Mouse (Mus musculus) adrenal gland, postnatal 25 days (tissue): ENCODE results near the gene Dtx4. TPM values are rescaled to one million over a fixed set of nuclear protein-coding genes. Genes with fewer than 3 reads are reported as not detected.

Experiments used
- DNase-seq: peaks from one replicate; pipeline ENCODE4 v3.0.0; 2021; ENCODE audit warnings: mixed read lengths
- total RNA-seq: library from RNA; stranded (reverse); gene quantifications from 2 replicates; pipeline ENCODE4 v1.2.3, GENCODE M21; 2021

The Dtx4 gene
- total RNA-seq, 1 experiment from 2014 or later: 15.1 TPM

DNA sequence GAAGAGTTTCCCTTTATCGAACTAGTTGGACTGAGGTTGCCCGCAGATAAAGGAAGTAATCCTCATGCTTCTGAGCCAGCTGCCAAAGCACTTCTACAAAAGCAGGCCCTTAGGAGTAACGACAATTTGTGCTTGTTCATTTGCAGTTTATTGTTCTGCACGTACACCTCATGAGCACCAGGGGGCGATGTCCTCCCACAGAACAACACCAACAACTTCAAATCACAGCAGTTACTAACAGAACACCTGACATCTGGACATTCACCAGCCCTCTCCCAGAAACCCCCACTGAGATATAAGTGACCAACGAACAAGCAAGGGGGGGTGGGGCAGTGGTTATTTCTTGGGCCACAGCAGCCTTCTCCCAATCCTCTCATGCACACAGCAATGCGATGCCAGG, 35.0 kb downstream of the Dtx4 start:
- DNase-seq: peak; percentile 57

GRCm38 (mm10) chr19:12465530-12466144, 35.6 kb downstream of the Dtx4 start:
- DNase-seq: no peak

- no peak for DNase-seq
Measured at GRCm38 (mm10) chr19:12464674-12465073, 36.6 kb downstream of the Dtx4 start.

- DNase-seq: no peak
Measured at GRCm38 (mm10) chr19:12464127-12464526, 37.1 kb downstream of the Dtx4 start.

- DNase-seq: peak; percentile 25
Measured at GRCm38 (mm10) chr19:12463722-12464035, 37.6 kb downstream of the Dtx4 start.

- DNase-seq: no peak
Measured at GRCm38 (mm10) chr19:12462851-12463721, 38.2 kb downstream of the Dtx4 start.

DNA sequence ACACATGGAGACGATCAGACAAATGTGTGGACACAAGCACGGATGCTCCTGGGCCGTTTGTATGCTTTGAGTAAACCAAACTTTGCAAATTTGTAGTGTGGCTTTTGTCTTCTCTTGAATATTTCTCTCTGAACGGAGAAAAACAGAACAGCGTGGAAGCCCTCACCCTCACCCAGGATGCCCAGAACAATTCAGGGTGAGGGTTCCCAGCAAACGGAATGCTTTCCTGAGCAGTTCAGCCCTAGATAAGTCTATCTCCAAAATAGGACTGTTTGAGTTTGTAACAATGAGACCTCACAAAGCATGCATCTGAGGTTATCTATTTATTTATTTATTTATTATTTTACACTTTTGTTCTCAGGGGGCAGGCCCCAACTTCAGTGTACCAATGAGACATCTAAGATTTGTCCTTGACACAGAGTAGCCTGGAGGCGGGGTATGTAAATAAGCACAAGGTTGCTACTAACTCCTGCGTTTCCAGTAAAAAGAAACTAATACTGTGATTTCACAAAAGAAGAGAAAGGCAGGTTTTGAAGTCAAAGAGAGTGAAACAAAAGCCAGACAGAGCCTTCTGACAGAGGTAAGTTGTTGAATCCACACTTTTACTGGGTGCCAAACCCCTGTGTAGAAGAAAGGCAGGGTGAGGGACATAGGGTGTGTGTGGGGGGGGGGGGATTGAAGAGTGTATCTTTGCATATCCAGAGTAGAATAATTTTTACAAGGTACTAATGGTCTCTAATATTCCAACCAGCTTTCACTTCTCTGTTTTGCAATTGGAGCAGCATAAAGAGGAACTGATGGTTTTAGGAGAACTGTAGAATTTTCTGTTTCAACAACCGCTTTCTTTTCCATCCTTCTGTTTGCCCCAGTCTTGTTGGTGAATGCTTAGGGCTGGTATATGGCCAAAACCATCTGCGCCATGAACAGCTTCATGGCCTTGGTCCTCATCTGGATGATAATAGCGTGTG, 40.7 kb downstream of the Dtx4 start, which contains the start of gene Mpeg1:
Gene Mpeg1 (plus strand): TSS at position 498 of the 968 bp plus-strand sequence.
- no peak for DNase-seq

GRCm38 (mm10) chr19:12459516-12459915, 41.7 kb downstream of the Dtx4 start:
- DNase-seq: no peak

GRCm38 (mm10) chr19:12457401-12458066, 43.7 kb downstream of the Dtx4 start:
- no peak for DNase-seq

- no peak for DNase-seq
Measured at GRCm38 (mm10) chr19:12445014-12445413, 56.2 kb downstream of the Dtx4 start.

GRCm38 (mm10) chr19:12442560-12442959, 58.7 kb downstream of the Dtx4 start:
- no peak for DNase-seq

- DNase-seq: no peak
Measured at GRCm38 (mm10) chr19:12440103-12440725, 61.0 kb downstream of the Dtx4 start.

GRCm38 (mm10) chr19:12439581-12439980, 61.7 kb downstream of the Dtx4 start:
- DNase-seq: no peak

DNA sequence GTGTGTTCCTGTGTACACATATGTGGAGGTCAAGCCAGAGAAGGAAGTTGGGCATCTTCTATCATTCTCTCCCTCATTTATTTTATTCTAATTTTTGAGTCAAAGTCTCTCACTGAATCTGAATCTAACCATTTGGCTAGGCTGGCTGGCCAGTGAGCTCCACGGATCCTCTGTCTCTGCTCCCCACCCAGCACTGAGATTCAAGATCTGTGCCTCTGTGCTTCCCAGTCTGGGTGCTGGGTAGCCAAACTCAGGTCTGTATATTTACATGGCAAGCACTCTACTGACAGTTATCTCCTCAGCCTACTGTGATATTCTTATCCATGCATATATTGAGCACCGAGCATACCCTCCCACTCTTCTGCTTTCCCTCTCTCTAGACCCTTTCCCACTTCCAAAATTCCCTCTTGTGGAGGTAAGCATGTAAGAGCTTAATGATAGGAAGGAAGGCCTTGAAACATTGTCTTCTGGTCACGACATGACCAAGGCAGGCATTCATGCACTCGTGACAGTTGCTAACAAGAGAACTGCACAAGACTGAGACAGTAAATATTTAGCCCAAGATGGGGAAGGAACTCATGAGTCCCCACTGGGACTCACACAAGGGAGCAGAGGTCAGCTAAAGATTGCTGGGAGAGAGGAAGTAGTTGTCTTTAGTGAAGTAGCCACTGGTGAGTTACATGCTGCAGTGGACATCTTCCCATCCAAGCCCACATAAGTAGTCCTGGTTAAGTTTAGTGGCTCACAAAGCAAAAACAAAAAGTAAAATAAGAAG, 65.3 kb downstream of the Dtx4 start:
- DNase-seq: no peak

DNA sequence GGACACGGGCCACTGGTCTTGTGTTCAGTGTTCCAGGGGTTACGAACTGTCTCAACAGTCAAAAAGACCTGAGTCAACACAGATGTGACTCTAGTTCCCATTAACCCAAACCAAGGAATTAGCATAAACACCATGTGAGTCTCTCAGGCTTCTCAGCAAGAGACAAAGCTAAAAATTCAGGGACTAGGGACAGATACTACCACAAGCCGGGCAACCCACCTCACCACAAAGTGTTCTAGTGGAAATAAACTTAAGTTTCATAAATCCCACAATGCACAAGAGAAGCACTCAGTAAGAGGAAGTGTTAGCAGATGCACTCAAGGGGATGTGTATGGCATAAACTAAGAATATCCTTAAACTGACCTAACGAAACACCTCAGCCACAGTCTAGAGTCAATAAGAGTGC, 66.2 kb downstream of the Dtx4 start:
- DNase-seq: no peak

DNA sequence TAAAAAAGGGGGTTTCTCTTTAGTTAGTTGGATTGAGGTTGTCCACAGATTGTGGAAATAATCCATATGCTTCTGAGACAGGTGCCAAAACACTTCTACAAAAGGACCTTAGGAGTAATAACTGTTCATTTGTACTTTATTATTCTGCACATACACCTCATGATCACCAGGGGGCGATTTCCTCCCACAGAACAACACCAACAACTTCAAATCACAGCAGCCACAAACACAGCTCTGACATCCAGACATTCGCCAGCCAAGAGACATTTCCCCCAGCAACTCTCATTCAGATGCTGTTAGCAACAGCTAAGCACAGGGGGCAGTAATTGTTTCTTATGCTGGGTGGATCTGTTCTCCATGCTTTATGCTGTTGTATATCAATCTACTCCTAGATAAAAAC, 68.2 kb downstream of the Dtx4 start:
- DNase-seq: peak; percentile 5

GRCm38 (mm10) chr19:12427605-12428004, 73.6 kb downstream of the Dtx4 start, which contains the start of gene Pfpl:
Pfpl (plus strand) TSS chr19:12427905.
- DNase-seq: no peak

- no peak for DNase-seq
Measured at GRCm38 (mm10) chr19:12427101-12427500, 74.2 kb downstream of the Dtx4 start.

DNA sequence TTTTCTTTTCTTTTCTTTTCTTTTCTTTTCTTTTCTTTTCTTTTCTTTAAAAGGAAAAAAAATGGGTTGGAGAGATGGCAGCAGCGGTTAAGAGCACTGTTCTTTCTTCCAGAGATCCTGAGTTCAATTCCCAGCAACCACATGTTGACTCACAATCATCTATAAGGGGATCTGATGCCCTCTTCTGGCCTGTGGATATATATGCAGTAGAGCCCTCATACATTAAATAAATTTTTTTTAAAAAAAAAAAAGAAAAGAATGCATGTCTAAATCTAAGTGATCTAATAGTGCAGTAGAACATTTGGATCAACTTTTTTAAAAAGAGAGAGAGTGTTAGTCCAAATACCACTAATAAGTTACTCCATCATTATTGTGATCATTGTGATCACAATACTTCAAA, 79.6 kb downstream of the Dtx4 start:
- DNase-seq: no peak

GRCm38 (mm10) chr19:12420555-12420954, 80.7 kb downstream of the Dtx4 start:
- DNase-seq: no peak

DNA sequence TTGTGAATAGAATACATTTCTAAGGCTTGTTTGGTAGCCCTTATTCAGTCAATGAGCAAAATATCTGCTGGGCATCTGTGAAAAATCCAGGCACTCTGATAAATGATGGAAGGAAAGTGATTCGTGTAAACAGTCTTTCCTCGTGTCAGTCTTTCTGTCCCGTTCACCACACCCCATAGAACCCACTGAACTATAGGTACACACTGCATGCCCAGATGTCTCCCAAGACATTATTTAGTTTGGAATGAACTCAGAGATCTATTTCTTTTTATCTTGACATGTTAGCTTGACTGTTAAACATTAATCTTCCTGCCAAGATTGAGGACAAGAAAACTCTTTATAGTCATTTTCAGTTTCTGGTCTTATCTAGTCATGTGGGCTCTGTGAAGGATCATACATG, 82.9 kb downstream of the Dtx4 start:
- no peak for DNase-seq
